Mouse (Mus musculus) CH12.LX (cell line): ENCODE results near the gene A830031A19Rik. TPM values are rescaled to one million over a fixed set of nuclear protein-coding genes. Genes with fewer than 3 reads are reported as not detected.

Source experiments
- DNase-seq: peaks from one replicate; pipeline ENCODE4 v3.0.0-alpha.2; 2013; ENCODE audit errors: extremely low read depth
- H3K27ac ChIP-seq: 2 replicates; pipeline ENCODE4 v1.5.1; 2012; ENCODE audit warnings: low read depth, mild to moderate bottlenecking, control low read depth, moderate library complexity; ENCODE audit not compliant: insufficient read depth
- H3K27me3 ChIP-seq: replicated peaks from 2 replicates; pipeline ENCODE3; 2012; ENCODE audit warnings: inconsistent platforms
- H3K36me3 ChIP-seq, 2 experiments: replicated peaks in 1 of 2; 2 replicates each; pipeline versions ENCODE3 to v1.6.1; 2012; ENCODE audit warnings: inconsistent platforms in 1 of 2, low read length in 1 of 2, mild to moderate bottlenecking in 1 of 2, mixed read lengths in 1 of 2, moderate library complexity in 1 of 2; ENCODE audit not compliant: control insufficient read depth in 1 of 2, insufficient read depth in 1 of 2
- H3K4me1 ChIP-seq, 2 experiments: 2 replicates each; pipeline ENCODE4 v1.6.1; 2012; ENCODE audit warnings: inconsistent platforms in 1 of 2, moderate library complexity in 1 of 2; ENCODE audit not compliant: insufficient read depth in 2 of 2, control insufficient read depth in 1 of 2
- H3K4me2 ChIP-seq: 2 replicates; pipeline ENCODE4 v1.6.1; 2012; ENCODE audit warnings: low read depth, mild to moderate bottlenecking, control low read depth; ENCODE audit not compliant: poor library complexity, insufficient read depth, severe bottlenecking
- H3K4me3 ChIP-seq, 3 experiments: fragments of 150-350 bp in 1 of 3; sonication (generic) in 1 of 3; replicated peaks in 1 of 3; 2 replicates each; pipeline versions ENCODE3 to v1.5.1; 2011 to 2012; ENCODE audit warnings: low read depth in 2 of 3, low read length in 2 of 3, mild to moderate bottlenecking in 2 of 3, moderate library complexity in 2 of 3, control low read depth in 1 of 3, improper control_type of control experiment in 1 of 3, inconsistent platforms in 1 of 3, mixed read lengths in 1 of 3; ENCODE audit not compliant: poor library complexity in 1 of 3
- H3K79me2 ChIP-seq: replicated peaks from 2 replicates; pipeline ENCODE4 v1.6.1; 2012; ENCODE audit warnings: mild to moderate bottlenecking, moderate library complexity; ENCODE audit not compliant: control insufficient read depth, poor library complexity, insufficient read depth, severe bottlenecking; ENCODE audit errors: extremely low read depth
- H3K9ac ChIP-seq: 2 replicates; pipeline ENCODE4 v1.6.1; 2012; ENCODE audit warnings: low read depth, mild to moderate bottlenecking, control low read depth, moderate library complexity; ENCODE audit not compliant: insufficient read depth
- H3K9me3 ChIP-seq: replicated peaks from 2 replicates; pipeline ENCODE3; 2012; ENCODE audit warnings: low read length, inconsistent platforms, mixed read lengths
- CHD2 ChIP-seq: IDR thresholded peaks from 2 replicates; pipeline ENCODE4 v1.6.1; 2011; ENCODE audit warnings: low read length, improper control_type of control experiment
- CTCF ChIP-seq, 2 experiments: IDR thresholded peaks in 1 of 2; conservative IDR thresholded peaks in 1 of 2; 2 replicates each; pipeline ENCODE4 v1.5.1; 2011 to 2012; ENCODE audit warnings: low read depth in 2 of 2, low read length in 2 of 2, improper control_type of control experiment in 1 of 2, inconsistent platforms in 1 of 2, mild to moderate bottlenecking in 1 of 2, moderate library complexity in 1 of 2
- ELF1 ChIP-seq: IDR thresholded peaks from 2 replicates; pipeline ENCODE4 v1.6.1; 2014; ENCODE audit warnings: low read depth, mild to moderate bottlenecking, inconsistent platforms, low read length, improper control_type of control experiment
- EP300 ChIP-seq: IDR thresholded peaks from 2 replicates; pipeline ENCODE4 v1.6.1; 2011; ENCODE audit warnings: low read length, improper control_type of control experiment
- JUN ChIP-seq: IDR thresholded peaks from 2 replicates; pipeline ENCODE4 v1.6.1; 2011; ENCODE audit warnings: low read depth, mild to moderate bottlenecking, low read length, improper control_type of control experiment, moderate library complexity; ENCODE audit not compliant: insufficient read depth
- JUND ChIP-seq: conservative IDR thresholded peaks from 2 replicates; pipeline ENCODE4 v1.6.1; 2011; ENCODE audit warnings: low read depth, low read length, improper control_type of control experiment
- MXI1 ChIP-seq: IDR thresholded peaks from 2 replicates; pipeline ENCODE4 v1.6.1; 2011; ENCODE audit warnings: mild to moderate bottlenecking, low read depth, low read length, improper control_type of control experiment
- MYC ChIP-seq: IDR thresholded peaks from 2 replicates; pipeline ENCODE4 v1.6.1; 2011; ENCODE audit warnings: low read depth, mild to moderate bottlenecking, improper control_type of control experiment, low read length
- RAD21 ChIP-seq: IDR thresholded peaks from 2 replicates; pipeline ENCODE4 v1.6.1; 2011; ENCODE audit warnings: low read depth, mild to moderate bottlenecking, low read length, improper control_type of control experiment, moderate library complexity
- RCOR1 ChIP-seq: conservative IDR thresholded peaks from 2 replicates; pipeline ENCODE4 v1.6.1; 2012; ENCODE audit warnings: low read depth, mild to moderate bottlenecking, inconsistent platforms, low read length, improper control_type of control experiment
- SIN3A ChIP-seq: IDR thresholded peaks from 2 replicates; pipeline ENCODE4 v1.6.1; 2012; ENCODE audit warnings: low read length, improper control_type of control experiment, inconsistent platforms
- TCF12 ChIP-seq: IDR thresholded peaks from 2 replicates; pipeline ENCODE4 v1.6.1; 2014; ENCODE audit warnings: low read depth, mild to moderate bottlenecking, inconsistent platforms, low read length, improper control_type of control experiment
- USF1 ChIP-seq: IDR thresholded peaks from 2 replicates; pipeline ENCODE4 v1.6.1; 2014; ENCODE audit warnings: low read depth, mild to moderate bottlenecking, inconsistent platforms, low read length, improper control_type of control experiment
- ZC3H11A ChIP-seq: IDR thresholded peaks from 2 replicates; pipeline ENCODE4 v1.6.1; 2012; ENCODE audit warnings: low read depth, mild to moderate bottlenecking, inconsistent platforms, low read length, improper control_type of control experiment
- ZKSCAN1 ChIP-seq: IDR thresholded peaks from 2 replicates; pipeline ENCODE4 v1.6.1; 2012; ENCODE audit warnings: low read depth, inconsistent platforms, low read length, improper control_type of control experiment, borderline replicate concordance
- ZNF384 ChIP-seq: IDR thresholded peaks from 2 replicates; pipeline ENCODE4 v1.6.1; 2012; ENCODE audit warnings: low read depth, low read length, improper control_type of control experiment, inconsistent platforms
- dilution Hi-C: fragments of 300-500 bp; cut with MboI; formaldehyde crosslinking; loops from 2 replicates; pipeline ENCODE4 v1.14.3; 2020; ENCODE audit warnings: low sequenced_read_pairs; ENCODE audit not compliant: extremely low pct_unique_long_range_greater_than_20kb, extremely low pct_ligation_motif_present
- in situ Hi-C: fragments of 300-500 bp; cut with MboI; formaldehyde crosslinking; loops from 3 replicates; pipeline ENCODE4 v1.14.3; 2019; ENCODE audit warnings: low sequenced_read_pairs, low pct_ligation_motif_present, low pct_unique_long_range_greater_than_20kb, mixed read lengths
- polyA plus RNA-seq: library from polyadenylated mRNA; unstranded; fragments of >175 nt; gene quantifications from 2 replicates; pipeline ENCODE4 v1.2.1, GENCODE M21; 2012; ENCODE audit warnings: low read depth; ENCODE audit not compliant: insufficient read length
- total RNA-seq, 2 experiments: library from RNA; depleted of rRNA; stranded (reverse); fragments of 300-350 nt in 1 of 2; fragments of >200 nt in 1 of 2; gene quantifications; 2 replicates each; pipeline ENCODE4 v1.2.3; 2012 to 2014

The A830031A19Rik gene
- total and polyA plus RNA-seq, 3 experiments: not detected

DNA sequence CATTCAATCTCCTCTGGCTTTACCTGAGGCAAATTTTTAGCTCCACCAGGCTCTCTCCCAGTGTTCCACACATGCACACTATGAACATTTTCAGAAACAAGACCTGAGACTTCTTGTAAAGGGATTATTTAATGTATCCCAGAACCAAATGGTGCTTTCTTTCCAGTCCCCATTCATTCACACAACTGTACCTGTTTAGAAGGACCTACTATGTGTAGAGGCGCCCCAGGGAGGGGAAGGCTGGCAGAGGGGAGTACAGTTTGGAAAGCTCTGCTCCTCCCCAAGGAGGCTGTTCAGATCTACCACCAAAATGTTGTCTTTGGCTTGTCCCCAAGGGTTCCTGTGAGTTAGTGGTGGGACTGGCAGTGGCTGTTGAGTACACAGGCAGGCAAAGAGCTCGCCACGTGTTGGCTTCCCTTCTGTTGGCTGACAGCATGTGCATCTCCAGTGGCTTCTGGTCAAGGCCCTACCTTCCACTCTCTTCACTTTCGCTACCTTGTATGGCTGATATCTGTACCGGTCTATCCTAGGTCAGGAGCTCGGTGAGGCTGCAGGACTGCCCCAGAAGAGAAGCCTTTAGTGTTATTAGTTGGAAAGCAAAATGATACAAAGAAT lies 28.4 kb upstream of the A830031A19Rik start:
- Histone ChIP-seq H3K4me2 (no peak overlapping the region), H3K27me3 (no peaks in the 10 kb centered on the region), H3K27ac (no peak overlapping the region), H3K79me2 (no peaks in the 10 kb centered on the region), H3K9ac (no peak overlapping the region), H3K4me1 (peaks cover 3 to 90% of the 10 kb centered on the region in 2 experiments; a peak in 3 of 4 replicates), H3K4me3 (no peak overlapping the region), H3K36me3 (peaks cover 0 to 78% of the 10 kb centered on the region in 2 experiments), H3K9me3 (no peaks in the 10 kb centered on the region)
- in situ Hi-C loops (no loop called here), dilution Hi-C loops (no loop called here)
- no peak for DNase-seq
- no peak for TF ChIP-seq SIN3A
- TF ChIP-seq JUN: no peak
- no peak for TF ChIP-seq MYC
- no peak for TF ChIP-seq ZNF384
- TF ChIP-seq RCOR1: no peak
- TF ChIP-seq JUND: no peak
- TF ChIP-seq ZC3H11A: no peak
- no peak for TF ChIP-seq USF1
- no peak for TF ChIP-seq MXI1
- TF ChIP-seq ZKSCAN1: no peak; the same call in 1 of the 2 replicates
- no peak for TF ChIP-seq CTCF (conservative IDR thresholded peaks at IDR 0.05 in 1 of 2, IDR thresholded peaks at IDR 0.05 in 1 of 2; ENCODE audit: low read depth in 2 of 2, low read length in 2 of 2)
- TF ChIP-seq EP300: no peak
- TF ChIP-seq CHD2: no peak
- TF ChIP-seq ELF1: no peak
- TF ChIP-seq RAD21: no peak
- no peak for TF ChIP-seq TCF12
- TF ChIP-seq, all 38 proteins: peak for 0

DNA sequence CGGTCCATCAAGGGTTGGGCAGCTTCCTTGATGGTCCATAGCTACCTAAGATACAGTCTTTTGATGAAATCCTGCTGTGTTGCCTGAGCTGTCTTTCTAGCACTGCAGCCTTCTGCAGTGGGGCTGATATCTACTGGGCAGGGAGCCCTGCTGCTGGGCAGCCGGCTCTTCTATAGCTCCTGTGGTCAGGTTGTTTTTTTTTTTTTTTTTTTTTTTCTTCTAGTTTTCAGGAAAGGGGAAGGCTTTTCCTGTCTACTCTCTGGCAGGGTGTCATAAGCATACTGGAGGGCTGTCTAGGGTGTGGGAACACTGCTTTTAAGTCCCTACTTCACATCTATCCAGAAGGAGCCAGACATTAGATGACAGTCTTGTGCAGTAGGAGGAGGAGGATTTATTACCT lies 27.5 kb upstream of the A830031A19Rik start:
- no peak for DNase-seq
- no peak overlapping the region for H3K4me2 ChIP-seq
- H3K9me3 ChIP-seq: no peaks in the 10 kb centered on the region
- H3K4me3 ChIP-seq: no peak overlapping the region
- dilution Hi-C loops: no loop called here
- H3K79me2 ChIP-seq: no peaks in the 10 kb centered on the region; the same call in 1 of the 2 replicates
- in situ Hi-C loops: no loop called here
- peaks cover 0 to 79% of the 10 kb centered on the region in 2 experiments for H3K36me3 ChIP-seq
- peaks cover 3 to 90% of the 10 kb centered on the region in 2 experiments; a peak in 3 of 4 replicates for H3K4me1 ChIP-seq
- no peak overlapping the region for H3K9ac ChIP-seq
- H3K27ac ChIP-seq: no peak overlapping the region
- no peak for TF ChIP-seq ZNF384
- no peaks in the 10 kb centered on the region for H3K27me3 ChIP-seq
